Mouse (Mus musculus) CD4-positive, CD25-positive, alpha-beta regulatory T cell, adult 9 weeks (primary cell): ENCODE results near the gene Olfr1137. TPM values are rescaled to one million over a fixed set of nuclear protein-coding genes. Genes with fewer than 3 reads are reported as not detected.

Experiments used
- polyA plus RNA-seq: library from polyadenylated mRNA; unstranded; fragments of 100-300 nt; shearing (Covaris generic); gene quantifications from one replicate; pipeline ENCODE4 v1.2.1, GENCODE M21; 2017

The Olfr1137 gene
- polyA plus RNA-seq = not detected

DNA sequence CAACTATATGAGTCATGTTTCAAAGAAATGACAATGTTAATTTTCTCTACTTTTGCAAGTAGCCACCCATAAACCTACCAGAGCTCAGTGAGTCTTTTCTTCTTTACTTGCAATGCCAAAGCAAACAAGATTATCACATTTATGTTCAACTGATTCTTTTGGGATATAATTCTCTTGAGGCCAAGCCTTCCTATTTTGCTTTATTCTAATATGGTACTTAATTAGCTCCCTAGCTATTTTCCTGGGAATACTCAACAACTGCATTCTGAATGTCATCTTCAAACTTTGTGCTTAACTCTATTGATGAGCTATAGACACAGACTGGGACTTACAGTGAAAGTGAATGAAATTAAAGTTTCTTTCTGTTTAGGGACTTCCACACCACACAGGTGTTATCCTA is at the start of gene Olfr1137:
Gene Olfr1137, minus strand, starts transcription at position 101 of the 400 bp plus-strand sequence.

GRCm38 (mm10) chr2:87753891-87754290 is 40.9 kb upstream of the Olfr1137 start, which contains the start of gene Olfr1141:
Gene Olfr1141, minus strand, starts transcription at chr2:87753991.

DNA sequence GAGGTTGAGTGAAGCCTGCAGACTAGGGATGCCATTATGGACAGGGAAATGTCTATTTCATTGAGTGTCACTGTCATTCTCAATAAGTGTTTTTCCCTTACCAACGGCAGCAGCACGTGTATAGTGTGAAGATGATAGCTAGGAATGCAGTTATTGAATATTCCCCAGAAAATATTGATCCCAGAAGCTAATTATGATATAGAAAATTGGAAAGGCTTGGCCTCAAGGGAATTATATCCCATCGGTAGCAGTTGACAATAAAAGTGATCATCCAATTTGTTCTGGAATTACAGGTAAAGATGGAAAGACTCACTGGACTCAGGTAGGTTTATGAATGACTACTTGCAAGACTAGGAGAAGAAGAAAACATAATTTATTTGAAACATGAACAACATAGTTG is 30.5 kb upstream of the Olfr1137 start, which contains the start of gene Olfr1140:
Gene Olfr1140, plus strand, starts transcription at position 301 of the 400 bp plus-strand sequence.

GRCm38 (mm10) chr2:87739878-87740277 is 26.9 kb upstream of the Olfr1137 start, which contains the start of gene Olfr1138:
Gene Olfr1138, minus strand, starts transcription at chr2:87739978.

GRCm38 (mm10) chr2:87693847-87694246 is 19.1 kb downstream of the Olfr1137 start, which contains the start of gene Olfr1136:
Gene Olfr1136, minus strand, starts transcription at chr2:87693947.

DNA sequence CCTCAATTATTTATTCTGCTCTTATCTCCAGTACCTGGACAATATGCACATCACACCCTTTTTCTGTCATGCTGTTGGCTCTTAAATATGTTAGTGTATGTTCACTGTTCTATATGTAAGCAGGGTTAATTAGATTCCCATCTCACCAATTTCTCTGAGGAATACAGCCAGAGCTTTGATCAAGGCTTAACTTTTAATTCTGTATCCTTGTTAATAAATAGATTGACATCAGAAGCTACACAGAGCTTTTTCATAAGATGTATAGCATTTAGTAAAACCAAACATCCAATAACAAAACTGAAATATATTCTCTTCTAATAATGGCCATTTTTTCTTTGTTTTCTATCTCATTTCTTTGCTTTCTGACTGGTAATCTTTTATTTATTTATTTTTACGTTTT is 39.4 kb downstream of the Olfr1137 start, which contains the start of gene Olfr1135:
Gene Olfr1135, minus strand, starts transcription at position 101 of the 400 bp plus-strand sequence.

Other genes with a start within 250 kb of the Olfr1137 start
- not detected for gene Pramel7, start 216.1 kb downstream of the Olfr1137 start, polyA plus RNA-seq
- not detected for gene Pramel6, start 206.6 kb downstream of the Olfr1137 start, polyA plus RNA-seq
- gene Olfr153, start 181.4 kb downstream of the Olfr1137 start, polyA plus RNA-seq = not detected
- gene Olfr1128, start 167.6 kb downstream of the Olfr1137 start, polyA plus RNA-seq = not detected
- not detected for gene Olfr1129, start 139.3 kb downstream of the Olfr1137 start, polyA plus RNA-seq
- not detected for gene Olfr1130, start 107.0 kb downstream of the Olfr1137 start, polyA plus RNA-seq
- not detected for gene Olfr1131, start 86.1 kb downstream of the Olfr1137 start, polyA plus RNA-seq
- gene Olfr1132, start 75.6 kb downstream of the Olfr1137 start, polyA plus RNA-seq = not detected
- not detected for gene Olfr1133, start 65.8 kb downstream of the Olfr1137 start, polyA plus RNA-seq
- not detected for gene Olfr1134, start 54.7 kb downstream of the Olfr1137 start, polyA plus RNA-seq
- gene Olfr1135, start 39.5 kb downstream of the Olfr1137 start, polyA plus RNA-seq = not detected
- gene Olfr1136, start 19.2 kb downstream of the Olfr1137 start, polyA plus RNA-seq = not detected
- not detected for gene Olfr1138, start 26.8 kb upstream of the Olfr1137 start, polyA plus RNA-seq
- not detected for gene Olfr1140, start 30.6 kb upstream of the Olfr1137 start, polyA plus RNA-seq
- gene Olfr1141, start 40.8 kb upstream of the Olfr1137 start, polyA plus RNA-seq = not detected
- not detected for gene Olfr152, start 66.3 kb upstream of the Olfr1137 start, polyA plus RNA-seq
- gene Olfr1143, start 87.4 kb upstream of the Olfr1137 start, polyA plus RNA-seq = not detected
- not detected for gene Olfr1145, start 96.6 kb upstream of the Olfr1137 start, polyA plus RNA-seq
- gene Olfr1148, start 117.4 kb upstream of the Olfr1137 start, polyA plus RNA-seq = not detected
- not detected for gene Olfr1150-ps1, start 130.8 kb upstream of the Olfr1137 start, polyA plus RNA-seq
- gene Olfr1151, start 142.7 kb upstream of the Olfr1137 start, polyA plus RNA-seq = not detected
- gene Olfr1152, start 153.3 kb upstream of the Olfr1137 start, polyA plus RNA-seq = 0.04 TPM
- gene Olfr1153, start 181.8 kb upstream of the Olfr1137 start, polyA plus RNA-seq = not detected
- gene Olfr1154, start 192.0 kb upstream of the Olfr1137 start, polyA plus RNA-seq = not detected
- gene Olfr1155, start 232.0 kb upstream of the Olfr1137 start, polyA plus RNA-seq = not detected
- 0.11 TPM for gene Olfr1156, start 239.9 kb upstream of the Olfr1137 start, polyA plus RNA-seq